Mouse (Mus musculus) midbrain, embryonic 14.5 days (tissue): ENCODE measurements around the gene Xpc. TPM values are rescaled to one million over a fixed set of nuclear protein-coding genes. Genes with fewer than 3 reads are reported as not detected.

Source experiments
- ATAC-seq: fragments of 200-750 bp; cut with Nextera tagmentation; 2 replicates; pipeline ENCODE4 v1.8.0; 2017; ENCODE audit warnings: moderate number of reproducible peaks, moderate library complexity; ENCODE audit not compliant: low FRiP score, low TSS enrichment
- DNase-seq: peaks from one replicate; pipeline ENCODE4 v3.0.0-alpha.2; 2015
- H3K27ac ChIP-seq: fragments of 300-500 bp; sonication (generic); replicated peaks from 2 replicates; pipeline ENCODE4 v1.5.1; 2014; ENCODE audit warnings: mild to moderate bottlenecking, low read depth, low read length, moderate library complexity
- H3K27me3 ChIP-seq: fragments of 300-500 bp; sonication (generic); 2 replicates; pipeline ENCODE4 v1.6.1; 2014; ENCODE audit warnings: low read length, control low read depth, mixed read lengths; ENCODE audit not compliant: control insufficient read depth, insufficient read depth
- H3K36me3 ChIP-seq: fragments of 300-500 bp; sonication (generic); 2 replicates; pipeline ENCODE4 v1.6.1; 2014; ENCODE audit warnings: low read length, control low read depth; ENCODE audit not compliant: control insufficient read depth, insufficient read depth
- H3K4me1 ChIP-seq: fragments of 300-500 bp; sonication (generic); 2 replicates; pipeline ENCODE4 v1.6.1; 2014; ENCODE audit warnings: mild to moderate bottlenecking, antibody characterized with exemption, low read length, control low read depth; ENCODE audit not compliant: control insufficient read depth, insufficient read depth
- H3K4me2 ChIP-seq: fragments of 300-500 bp; sonication (generic); 2 replicates; pipeline ENCODE4 v1.6.1; 2014; ENCODE audit warnings: mild to moderate bottlenecking, low read length, moderate library complexity
- H3K4me3 ChIP-seq: fragments of 300-500 bp; sonication (generic); replicated peaks from 2 replicates; pipeline ENCODE4 v1.5.1; 2014; ENCODE audit warnings: low read depth, low read length
- H3K9ac ChIP-seq: fragments of 300-500 bp; sonication (generic); replicated peaks from 2 replicates; pipeline ENCODE4 v1.6.1; 2014; ENCODE audit warnings: mild to moderate bottlenecking, low read length, moderate library complexity
- H3K9me3 ChIP-seq: fragments of 300-500 bp; sonication (generic); 2 replicates; pipeline ENCODE4 v1.6.1; 2016; ENCODE audit warnings: low read length, control low read depth, mixed read lengths; ENCODE audit not compliant: control insufficient read depth
- WGBS: fragments of 180-500 bp; shearing (Covaris S2); extraction: QIAGEN DNeasy Blood & Tissue Kit; methylation state at CpG from one replicate; pipeline ENCODE4 v1.1.7; 2014; 5-methylcytosine and 5-hydroxymethylcytosine counted together
- polyA plus RNA-seq: library from polyadenylated mRNA; unstranded; fragments of >200 nt; fragmentation: Nextera tagmentation; extraction: Ambion mirVana; gene quantifications from 2 replicates; pipeline ENCODE4 v1.2.1, GENCODE M21; 2014

Gene Xpc
- polyA plus RNA-seq, 1 experiment from 2014 or later, result 18.1 TPM

- WGBS, result 84% methylated on average over 6 of the region's 6 CpGs
- no peak overlapping the region for H3K27ac ChIP-seq
- no peak overlapping the region for H3K4me2 ChIP-seq
- no peaks in the 10 kb centered on the region for H3K27me3 ChIP-seq
- no peak overlapping the region for H3K4me3 ChIP-seq
- ATAC-seq (no peak), DNase-seq (no peak)
- H3K36me3 ChIP-seq, result 0 out of 2 replicates have a peak, but pooled peaks cover 3% of the 10 kb centered on the region
- H3K4me1 ChIP-seq, result no peaks in the 10 kb centered on the region
- H3K9me3 ChIP-seq, result no peaks in the 10 kb centered on the region
- no peak overlapping the region for H3K9ac ChIP-seq
These were observed 15.6 kb upstream of the Xpc start for GRCm38 (mm10) chr6:91531276-91531675.

GRCm38 (mm10) chr6:91530673-91531072 lies 15.0 kb upstream of the Xpc start:
- Histone ChIP-seq H3K4me1 (no peaks in the 10 kb centered on the region), H3K27ac (no peak overlapping the region), H3K9me3 (no peaks in the 10 kb centered on the region), H3K4me2 (no peak overlapping the region), H3K9ac (no peak overlapping the region), H3K27me3 (no peaks in the 10 kb centered on the region), H3K36me3 (0 out of 2 replicates have a peak, but pooled peaks cover 3% of the 10 kb centered on the region), H3K4me3 (no peak overlapping the region)
- DNase-seq (no peak), ATAC-seq (no peak)
- WGBS, result 84% methylated on average over 8 of the region's 8 CpGs

- H3K27ac ChIP-seq, result no peak overlapping the region
- no peaks in the 10 kb centered on the region for H3K9me3 ChIP-seq
- 90% methylated on average over 7 of the region's 7 CpGs for WGBS
These were observed 12.6 kb upstream of the Xpc start for GRCm38 (mm10) chr6:91528265-91528664.

GRCm38 (mm10) chr6:91527227-91527860 lies 11.7 kb upstream of the Xpc start:
- Histone ChIP-seq H3K9ac (no peak overlapping the region), H3K36me3 (peaks cover 28% of the 10 kb centered on the region), H3K4me2 (no peak overlapping the region), H3K4me1 (no peaks in the 10 kb centered on the region), H3K27me3 (no peaks in the 10 kb centered on the region), H3K27ac (no peak overlapping the region), H3K9me3 (no peaks in the 10 kb centered on the region), H3K4me3 (no peak overlapping the region)
- no peak for ATAC-seq
- WGBS, result 47% methylated on average over 5 of the region's 5 CpGs
- DNase-seq, result peak; percentile 83

More at GRCm38 (mm10) chr6:91528265-91528664, 12.6 kb upstream of the Xpc start:
- DNase-seq (no peak), ATAC-seq (no peak)
- Histone ChIP-seq H3K36me3 (peaks cover 19% of the 10 kb centered on the region), H3K4me2 (no peak overlapping the region), H3K4me3 (no peak overlapping the region), H3K9ac (no peak overlapping the region), H3K27me3 (no peaks in the 10 kb centered on the region), H3K4me1 (no peaks in the 10 kb centered on the region)

- H3K9me3 ChIP-seq, result no peaks in the 10 kb centered on the region
- WGBS, result 88% methylated on average over 4 of the region's 4 CpGs
- ATAC-seq (no peak), DNase-seq (no peak)
- no peak overlapping the region for H3K9ac ChIP-seq
- no peak overlapping the region for H3K27ac ChIP-seq
- no peak overlapping the region for H3K4me2 ChIP-seq
- no peaks in the 10 kb centered on the region for H3K27me3 ChIP-seq
- no peak overlapping the region for H3K4me3 ChIP-seq
- H3K36me3 ChIP-seq, result peaks cover 46% of the 10 kb centered on the region
- no peaks in the 10 kb centered on the region for H3K4me1 ChIP-seq
These were observed 9.9 kb upstream of the Xpc start for GRCm38 (mm10) chr6:91525544-91525943.

GRCm38 (mm10) chr6:91522816-91523215 lies 7.1 kb upstream of the Xpc start:
- H3K36me3 ChIP-seq, result peaks cover 71% of the 10 kb centered on the region
- no peak for ATAC-seq
- H3K9ac ChIP-seq, result no peak overlapping the region
- H3K4me3 ChIP-seq, result no peak overlapping the region
- no peaks in the 10 kb centered on the region for H3K27me3 ChIP-seq
- DNase-seq, result no peak
- 92% methylated on average over 5 of the region's 5 CpGs for WGBS
- H3K4me1 ChIP-seq, result no peaks in the 10 kb centered on the region
- no peak overlapping the region for H3K4me2 ChIP-seq
- no peak overlapping the region for H3K27ac ChIP-seq
- H3K9me3 ChIP-seq, result no peaks in the 10 kb centered on the region

- Histone ChIP-seq H3K4me1 (peaks cover 17% of the 10 kb centered on the region), H3K4me2 (no peak overlapping the region), H3K9ac (no peak overlapping the region), H3K27ac (no peak overlapping the region), H3K36me3 (peaks cover 57% of the 10 kb centered on the region), H3K4me3 (no peak overlapping the region), H3K27me3 (no peaks in the 10 kb centered on the region), H3K9me3 (no peaks in the 10 kb centered on the region)
- DNase-seq (no peak), ATAC-seq (no peak)
- 94% methylated on average over 7 of the region's 7 CpGs for WGBS
These were observed 2.8 kb upstream of the Xpc start for GRCm38 (mm10) chr6:91518454-91519020.

- Histone ChIP-seq H3K36me3 (peaks cover 28% of the 10 kb centered on the region), H3K4me3 (peak overlapping the region; percentile 77), H3K27ac (no peak overlapping the region; the same call in 1 of the 2 replicates), H3K9ac (peak overlapping the region; percentile 81), H3K4me2 (peak overlapping the region; percentile 87), H3K27me3 (no peaks in the 10 kb centered on the region), H3K4me1 (peaks cover 17% of the 10 kb centered on the region), H3K9me3 (no peaks in the 10 kb centered on the region)
- 33% methylated on average over 10 of the region's 10 CpGs for WGBS
- ATAC-seq (no peak), DNase-seq (no peak)
These were observed 838 bp downstream of the Xpc start for GRCm38 (mm10) chr6:91514737-91515362.

GRCm38 (mm10) chr6:91514135-91514534 lies 1.6 kb downstream of the Xpc start:
- Histone ChIP-seq H3K27me3 (no peaks in the 10 kb centered on the region), H3K4me2 (peak overlapping the region; percentile 87; the same call in 1 of the 2 replicates), H3K27ac (no peak overlapping the region), H3K9me3 (no peaks in the 10 kb centered on the region), H3K4me3 (no peak overlapping the region), H3K36me3 (peaks cover 21% of the 10 kb centered on the region), H3K4me1 (peaks cover 17% of the 10 kb centered on the region), H3K9ac (peak overlapping the region; percentile 81; the same call in 1 of the 2 replicates)
- DNase-seq (no peak), ATAC-seq (no peak)
